Mouse (Mus musculus): ENCODE measurements at regions not wholly inside any gene's neighbourhood (a gene's known extent, or its start where the extent isn't known, plus 50 kb on each side); places are given as distances from the start of the nearest gene placed in this dataset.
A peak's percentile ranks its signal among the peaks of the same experiment; 100 is the strongest.
"Not testable (repeated sequence)": the region's sequence is repeated elsewhere in the genome, so short reads cannot be mapped to it uniquely, and the experiment has no call there.

GRCm38 (mm10) chr3:54580339-54580738, 112.3 kb upstream of the Supt20 start:
- TF ChIP-seq EP300 (IDR thresholded peaks at IDR 0.05; ENCODE audit: insufficient read depth, low read depth, low read length) (no peak), CTCF (IDR thresholded peaks at IDR 0.05) (peak; percentile 22; the same call in 1 of the 2 replicates)
- Histone ChIP-seq H3K4me1 (ENCODE audit: control insufficient read depth, insufficient read depth, low read length) (no peaks in the 10 kb centered on the region), H3K27me3 (ENCODE audit: control insufficient read depth, insufficient read depth, low read length) (no peaks in the 10 kb centered on the region), H3K79me2 (replicated peaks; ENCODE audit: control insufficient read depth, insufficient read depth, low read length) (no peaks in the 10 kb centered on the region), H3K9ac (ENCODE audit: low read depth, low read length) (no peak overlapping the region), H3K27ac (no peak overlapping the region), H3K36me3 (ENCODE audit: control insufficient read depth, insufficient read depth, low read length) (no peaks in the 10 kb centered on the region), H3K4me3 (no peak overlapping the region)
- 90% methylated on average over 6 of the region's 6 CpGs for WGBS
- intact Hi-C loops (cut with DNase I): no loop called here
- DNase-seq: no peak

DNA sequence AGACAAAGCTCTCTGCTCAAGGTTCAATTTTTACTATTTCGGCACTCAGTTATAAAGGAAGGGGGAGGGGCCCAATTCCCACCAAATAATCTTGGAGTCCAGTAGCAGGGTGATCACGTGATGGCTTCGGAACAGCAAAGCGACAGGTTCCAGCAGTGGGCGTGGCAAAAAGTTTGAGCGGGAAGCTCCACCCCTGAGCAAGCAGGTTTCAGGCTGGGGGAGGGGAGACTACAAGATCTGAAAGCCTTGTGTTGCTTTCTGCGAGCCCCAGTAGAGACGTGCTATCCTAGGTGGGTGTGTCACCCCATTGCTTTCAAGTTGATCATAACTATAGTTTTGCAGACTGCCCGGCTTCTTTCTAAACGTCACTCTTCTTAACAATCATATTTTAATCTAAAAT, 106.8 kb upstream of the Supt20 start:
- H3K4me3 ChIP-seq; DNase-seq; H3K36me3 ChIP-seq (ENCODE audit: control insufficient read depth, insufficient read depth, low read length); H3K79me2 ChIP-seq (replicated peaks; ENCODE audit: control insufficient read depth, insufficient read depth, low read length); intact Hi-C loops (cut with DNase I); H3K27me3 ChIP-seq (ENCODE audit: control insufficient read depth, insufficient read depth, low read length); H3K9ac ChIP-seq (ENCODE audit: low read depth, low read length); H3K4me1 ChIP-seq (ENCODE audit: control insufficient read depth, insufficient read depth, low read length); H3K27ac ChIP-seq: not testable (repeated sequence)
- 84% methylated on average over 10 of the region's 10 CpGs for WGBS

GRCm38 (mm10) chr3:54587127-54587995, 105.2 kb upstream of the Supt20 start:
- Histone ChIP-seq H3K4me1 (ENCODE audit: control insufficient read depth, insufficient read depth, low read length) (no peaks in the 10 kb centered on the region), H3K79me2 (replicated peaks; ENCODE audit: control insufficient read depth, insufficient read depth, low read length) (no peaks in the 10 kb centered on the region), H3K9ac (ENCODE audit: low read depth, low read length) (no peak overlapping the region), H3K27me3 (ENCODE audit: control insufficient read depth, insufficient read depth, low read length) (no peaks in the 10 kb centered on the region), H3K36me3 (ENCODE audit: control insufficient read depth, insufficient read depth, low read length) (no peaks in the 10 kb centered on the region), H3K4me3 (no peak overlapping the region), H3K27ac (no peak overlapping the region)
- WGBS: 83% methylated on average over 21 of the region's 21 CpGs
- DNase-seq: no peak
- intact Hi-C loops (cut with DNase I): no loop called here
- TF ChIP-seq EP300 (IDR thresholded peaks at IDR 0.05; ENCODE audit: insufficient read depth, low read depth, low read length): no peak
- TF ChIP-seq POLR2A (IDR thresholded peaks at IDR 0.05; ENCODE audit: insufficient read depth, low read depth, low read length): no peak
- no peak for TF ChIP-seq CTCF (IDR thresholded peaks at IDR 0.05)

DNA sequence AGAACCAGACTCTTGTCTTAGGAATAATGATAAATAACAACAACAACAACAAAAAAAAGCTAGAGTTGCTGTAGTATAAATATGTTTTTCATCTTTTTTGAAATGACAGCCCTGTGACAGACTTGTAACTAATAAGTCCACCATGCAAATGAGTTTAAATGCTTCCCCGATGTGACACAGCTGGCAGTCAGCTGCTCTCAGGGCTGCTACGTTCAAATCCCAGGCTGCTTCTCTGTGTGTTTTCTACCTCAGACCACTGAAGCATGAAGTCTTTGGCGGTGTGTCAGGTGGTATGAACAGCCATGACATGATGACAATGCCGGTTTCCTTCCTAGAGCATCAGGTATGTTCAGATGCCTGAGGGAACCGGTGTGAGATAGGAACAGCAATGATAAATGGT, 104.4 kb upstream of the Supt20 start:
- intact Hi-C loops (cut with DNase I): no loop called here
- DNase-seq: no peak
- TF ChIP-seq POLR2A (IDR thresholded peaks at IDR 0.05; ENCODE audit: insufficient read depth, low read depth, low read length): no peak
- no peak for TF ChIP-seq CTCF (IDR thresholded peaks at IDR 0.05)
- no peak for TF ChIP-seq EP300 (IDR thresholded peaks at IDR 0.05; ENCODE audit: insufficient read depth, low read depth, low read length)
- Histone ChIP-seq H3K27ac (no peak overlapping the region), H3K4me1 (ENCODE audit: control insufficient read depth, insufficient read depth, low read length) (no peaks in the 10 kb centered on the region), H3K79me2 (replicated peaks; ENCODE audit: control insufficient read depth, insufficient read depth, low read length) (no peaks in the 10 kb centered on the region), H3K27me3 (ENCODE audit: control insufficient read depth, insufficient read depth, low read length) (no peaks in the 10 kb centered on the region), H3K36me3 (ENCODE audit: control insufficient read depth, insufficient read depth, low read length) (no peaks in the 10 kb centered on the region), H3K9ac (ENCODE audit: low read depth, low read length) (no peak overlapping the region), H3K4me3 (no peak overlapping the region)
- WGBS: 78% methylated on average over 5 of the region's 5 CpGs

- no peak overlapping the region for H3K27ac ChIP-seq
- no peak overlapping the region for H3K4me3 ChIP-seq
- TF ChIP-seq EP300 (IDR thresholded peaks at IDR 0.05; ENCODE audit: insufficient read depth, low read depth, low read length) (no peak), POLR2A (IDR thresholded peaks at IDR 0.05; ENCODE audit: insufficient read depth, low read depth, low read length) (no peak), CTCF (IDR thresholded peaks at IDR 0.05) (no peak)
- no peaks in the 10 kb centered on the region for H3K36me3 ChIP-seq (ENCODE audit: control insufficient read depth, insufficient read depth, low read length)
- DNase-seq: no peak
- no peaks in the 10 kb centered on the region for H3K4me1 ChIP-seq (ENCODE audit: control insufficient read depth, insufficient read depth, low read length)
- H3K9ac ChIP-seq (ENCODE audit: low read depth, low read length): no peak overlapping the region
- intact Hi-C loops (cut with DNase I): loop anchor here (10.0 kb wide), 1 partner anchor 235 kb away; no protein-coding TSS in a partner anchor
- no peaks in the 10 kb centered on the region for H3K27me3 ChIP-seq (ENCODE audit: control insufficient read depth, insufficient read depth, low read length)
- WGBS: 68% methylated on average over 9 of the region's 9 CpGs
- H3K79me2 ChIP-seq (replicated peaks; ENCODE audit: control insufficient read depth, insufficient read depth, low read length): no peaks in the 10 kb centered on the region
Observed at GRCm38 (mm10) chr3:54589976-54590375, 102.6 kb upstream of the Supt20 start.

GRCm38 (mm10) chr3:54591160-54591559, 101.4 kb upstream of the Supt20 start:
- no peaks in the 10 kb centered on the region for H3K36me3 ChIP-seq (ENCODE audit: control insufficient read depth, insufficient read depth, low read length)
- no peaks in the 10 kb centered on the region for H3K79me2 ChIP-seq (replicated peaks; ENCODE audit: control insufficient read depth, insufficient read depth, low read length)
- 60% methylated on average over 3 of the region's 3 CpGs for WGBS
- no peaks in the 10 kb centered on the region for H3K4me1 ChIP-seq (ENCODE audit: control insufficient read depth, insufficient read depth, low read length)
- no peak overlapping the region for H3K4me3 ChIP-seq
- intact Hi-C loops (cut with DNase I): loop anchor here (10.0 kb wide), 1 partner anchor 236 kb away; no protein-coding TSS in a partner anchor
- H3K27ac ChIP-seq: no peak overlapping the region
- DNase-seq: no peak
- no peak overlapping the region for H3K9ac ChIP-seq (ENCODE audit: low read depth, low read length)
- H3K27me3 ChIP-seq (ENCODE audit: control insufficient read depth, insufficient read depth, low read length): no peaks in the 10 kb centered on the region
- no peak for TF ChIP-seq EP300 (IDR thresholded peaks at IDR 0.05; ENCODE audit: insufficient read depth, low read depth, low read length)
- no peak for TF ChIP-seq POLR2A (IDR thresholded peaks at IDR 0.05; ENCODE audit: insufficient read depth, low read depth, low read length)
- peak; percentile 64 for TF ChIP-seq CTCF (IDR thresholded peaks at IDR 0.05)
